Mouse (Mus musculus) adrenal gland, postnatal 25 days (tissue): ENCODE measurements at regions not wholly inside any gene's neighbourhood (a gene's known extent, or its start where the extent isn't known, plus 50 kb on each side); places are given as distances from the start of the nearest gene placed in this dataset.

ENCODE experiments used
- DNase-seq: peaks from one replicate; pipeline ENCODE4 v3.0.0; 2021; ENCODE audit warnings: mixed read lengths

- DNase-seq = no peak
Measured at GRCm38 (mm10) chr2:128338474-128338873, 212.6 kb downstream of the Bcl2l11 start.

- DNase-seq = no peak
Measured at GRCm38 (mm10) chr2:128339061-128339642, 213.3 kb downstream of the Bcl2l11 start.

GRCm38 (mm10) chr2:128339643-128340487, 214.0 kb downstream of the Bcl2l11 start:
- DNase-seq = no peak

- no peak for DNase-seq
Measured at GRCm38 (mm10) chr2:128340631-128341240, 214.9 kb downstream of the Bcl2l11 start.

GRCm38 (mm10) chr2:128342212-128342611, 216.4 kb downstream of the Bcl2l11 start:
- no peak for DNase-seq

- no peak for DNase-seq
Measured at GRCm38 (mm10) chr2:128345557-128345956, 219.7 kb downstream of the Bcl2l11 start.

- DNase-seq = no peak
Measured at GRCm38 (mm10) chr2:128348556-128348955, 222.7 kb downstream of the Bcl2l11 start.

GRCm38 (mm10) chr2:128351405-128351804, 225.6 kb downstream of the Bcl2l11 start:
- DNase-seq = no peak

GRCm38 (mm10) chr2:128352533-128352932, 226.7 kb downstream of the Bcl2l11 start:
- no peak for DNase-seq

- DNase-seq = no peak
Measured at GRCm38 (mm10) chr2:128353457-128353856, 227.6 kb downstream of the Bcl2l11 start.

GRCm38 (mm10) chr2:128356326-128356725, 230.5 kb downstream of the Bcl2l11 start:
- no peak for DNase-seq

- no peak for DNase-seq
Measured at GRCm38 (mm10) chr2:128359106-128359505, 231.9 kb upstream of the Spdye4c start.

GRCm38 (mm10) chr2:128360517-128360916, 230.5 kb upstream of the Spdye4c start:
- DNase-seq = no peak

GRCm38 (mm10) chr2:128361436-128361835, 229.6 kb upstream of the Spdye4c start:
- no peak for DNase-seq

GRCm38 (mm10) chr2:128364161-128364560, 226.8 kb upstream of the Spdye4c start:
- peak; percentile 61 for DNase-seq

GRCm38 (mm10) chr2:128365004-128365403, 226.0 kb upstream of the Spdye4c start:
- no peak for DNase-seq

GRCm38 (mm10) chr2:128365775-128366174, 225.2 kb upstream of the Spdye4c start:
- no peak for DNase-seq

- DNase-seq = no peak
Measured at GRCm38 (mm10) chr2:128367266-128368150, 223.5 kb upstream of the Spdye4c start.

GRCm38 (mm10) chr2:128368534-128369273, 222.3 kb upstream of the Spdye4c start:
- DNase-seq = no peak

GRCm38 (mm10) chr2:128370821-128371220, 220.2 kb upstream of the Spdye4c start:
- DNase-seq = no peak

- no peak for DNase-seq
Measured at GRCm38 (mm10) chr2:128372204-128372603, 218.8 kb upstream of the Spdye4c start.
